8 mouse cellular contexts compared by ENCODE assay signal in genomic region chr19:5843781-5844691, GRCm38 (mm10). TPM values are rescaled to one million over a fixed set of nuclear protein-coding genes. Genes with fewer than 3 reads are reported as not detected.
DNase-seq lines count a peak whose midpoint lies in the region; ATAC-seq and TF ChIP-seq lines count a peak whose summit lies in the region.

No protein-coding gene starts in this region.

- H3K27ac ChIP-seq in heart, embryonic 11.5 days (ENCODE audit: low read depth, low read length), result peak overlapping the region; percentile 97; the same call in 1 of the 2 replicates
- peak overlapping the region; percentile 98 for H3K27ac ChIP-seq in kidney, postnatal 0 days
- H3K27ac ChIP-seq in midbrain, embryonic 14.5 days (replicated peaks; ENCODE audit: low read depth, low read length), result 0 out of 2 replicates have a peak overlapping the region, but pooled peaks have one; percentile 20

- peak overlapping the region; percentile 40 for H3K4me3 ChIP-seq in heart, embryonic 11.5 days (ENCODE audit: low read depth, low read length)
- peak overlapping the region; percentile 65 for H3K4me3 ChIP-seq in kidney, postnatal 0 days (replicated peaks; ENCODE audit: low read depth, low read length)
- H3K4me3 ChIP-seq in midbrain, embryonic 14.5 days (replicated peaks; ENCODE audit: low read depth, low read length), result no peak overlapping the region

- TF ChIP-seq CTCF in kidney, postnatal 0 days (IDR thresholded peaks at IDR 0.05; ENCODE audit: low read depth), result no peak

- peak overlapping the region; percentile 63 for H3K4me2 ChIP-seq in heart, embryonic 11.5 days
- H3K4me2 ChIP-seq in kidney, postnatal 0 days (ENCODE audit: low read length), result peak overlapping the region; percentile 66
- no peak overlapping the region for H3K4me2 ChIP-seq in midbrain, embryonic 14.5 days (ENCODE audit: low read length)

- no peaks in the 10 kb centered on the region for H3K36me3 ChIP-seq in heart, embryonic 11.5 days (ENCODE audit: control insufficient read depth, insufficient read depth, low read length)
- no peaks in the 10 kb centered on the region for H3K36me3 ChIP-seq in kidney, postnatal 0 days (ENCODE audit: insufficient read depth, low read length)
- H3K36me3 ChIP-seq in midbrain, embryonic 14.5 days (ENCODE audit: control insufficient read depth, insufficient read depth, low read length), result no peaks in the 10 kb centered on the region

- peak; percentile 62 for DNase-seq in gastrocnemius, adult 18-20 months (ENCODE audit: low spot score)
- DNase-seq in gastrocnemius, postnatal 4 days (ENCODE audit: low spot score in 2 of 2), result no peak
- peak; percentile 55 for DNase-seq in adrenal gland, postnatal 14 days
- no peak for DNase-seq in kidney, postnatal 0 days (ENCODE audit: low spot score)
- DNase-seq in midbrain, embryonic 14.5 days, result no peak
- DNase-seq in yolk sac, embryonic 10.5 days (ENCODE audit: low spot score), result peak; percentile 40

- peak overlapping the region; percentile 73 for H3K9ac ChIP-seq in heart, embryonic 11.5 days (ENCODE audit: low read depth, low read length)
- H3K9ac ChIP-seq in kidney, postnatal 0 days (ENCODE audit: low read depth, low read length), result peak overlapping the region; percentile 76
- no peak overlapping the region for H3K9ac ChIP-seq in midbrain, embryonic 14.5 days (replicated peaks; ENCODE audit: low read length)

- peaks cover 71% of the 10 kb centered on the region for H3K4me1 ChIP-seq in heart, embryonic 11.5 days (ENCODE audit: control insufficient read depth, insufficient read depth, low read length)
- H3K4me1 ChIP-seq in kidney, postnatal 0 days (replicated peaks; ENCODE audit: insufficient read depth, low read length), result peaks cover 48% of the 10 kb centered on the region
- H3K4me1 ChIP-seq in midbrain, embryonic 14.5 days (ENCODE audit: control insufficient read depth, insufficient read depth, low read length), result peaks cover 45% of the 10 kb centered on the region

- 76% methylated on average over 30 of the region's 30 CpGs for WGBS in heart, embryonic 11.5 days (ENCODE audit: insufficient replicate concordance)
- 53% methylated on average over 30 of the region's 30 CpGs for WGBS in kidney, postnatal 0 days
- WGBS in midbrain, embryonic 14.5 days, result 86% methylated on average over 30 of the region's 30 CpGs

- H3K27me3 ChIP-seq in heart, embryonic 11.5 days (ENCODE audit: control insufficient read depth, insufficient read depth, low read length), result no peaks in the 10 kb centered on the region
- H3K27me3 ChIP-seq in kidney, postnatal 0 days (ENCODE audit: insufficient read depth, low read length), result no peaks in the 10 kb centered on the region
- no peaks in the 10 kb centered on the region for H3K27me3 ChIP-seq in midbrain, embryonic 14.5 days (ENCODE audit: control insufficient read depth, insufficient read depth, low read length)

- H3K9me3 ChIP-seq in heart, embryonic 11.5 days (replicated peaks; ENCODE audit: control insufficient read depth, low read length), result no peaks in the 10 kb centered on the region
- H3K9me3 ChIP-seq in kidney, postnatal 0 days (replicated peaks; ENCODE audit: low read length), result no peaks in the 10 kb centered on the region
- no peaks in the 10 kb centered on the region for H3K9me3 ChIP-seq in midbrain, embryonic 14.5 days (ENCODE audit: control insufficient read depth, low read length)

- no peak for ATAC-seq in heart, embryonic 11.5 days (replicated peaks; ENCODE audit: insufficient number of reproducible peaks, low FRiP score, low TSS enrichment)
- ATAC-seq in kidney, postnatal 0 days (replicated peaks; ENCODE audit: low FRiP score, low read depth), result no peak
- ATAC-seq in midbrain, embryonic 14.5 days (ENCODE audit: low FRiP score, low TSS enrichment), result no peak
- ATAC-seq in activated CD4-positive, CD25-positive, alpha-beta regulatory T cell, adult 4 months, result no peak

RNA-seq across cellular contexts. Expression of gene Frmd8, which starts 31.0 kb away (rescaled TPM):
- total RNA-seq in gastrocnemius, adult 18-20 months (2021), result 1 to 10 TPM; 2.9 to 3.2 TPM
- total RNA-seq in gastrocnemius, postnatal 4 days (2021), result 10 to 100 TPM; 16.2 to 16.7 TPM
- 26.0 and 34.5 TPM in 2 replicates for total RNA-seq in adrenal gland, postnatal 14 days (2021)
- 15.4 and 19.3 TPM in 2 replicates for polyA plus RNA-seq in heart, embryonic 11.5 days (2014; fragmentation: Nextera tagmentation; extraction: Ambion mirVana)
- 31.6 and 35.9 TPM in 2 replicates for polyA plus RNA-seq in kidney, postnatal 0 days (2015; fragmentation: Nextera tagmentation; extraction: Ambion mirVana)
- polyA plus RNA-seq in midbrain, embryonic 14.5 days (2014; fragmentation: Nextera tagmentation; extraction: Ambion mirVana), result 8.3 and 12.2 TPM in 2 replicates
- 10 to 100 TPM; 70.6 to 78.6 TPM for polyA plus RNA-seq in activated CD4-positive, CD25-positive, alpha-beta regulatory T cell, adult 4 months (2017; shearing (Covaris generic))

RNA-seq across cellular contexts. Expression of gene Slc25a45, which starts 33.6 kb away (rescaled TPM):
- total RNA-seq in gastrocnemius, adult 18-20 months (2021), result under 1 TPM; 0.59 to 0.90 TPM
- 1 to 10 TPM; 3.7 to 3.8 TPM for total RNA-seq in gastrocnemius, postnatal 4 days (2021)
- total RNA-seq in adrenal gland, postnatal 14 days (2021), result 14.7 and 16.5 TPM in 2 replicates
- polyA plus RNA-seq in heart, embryonic 11.5 days (2014; fragmentation: Nextera tagmentation; extraction: Ambion mirVana), result 2.1 and 2.3 TPM in 2 replicates
- 19.9 and 24.5 TPM in 2 replicates for polyA plus RNA-seq in kidney, postnatal 0 days (2015; fragmentation: Nextera tagmentation; extraction: Ambion mirVana)
- polyA plus RNA-seq in midbrain, embryonic 14.5 days (2014; fragmentation: Nextera tagmentation; extraction: Ambion mirVana), result 0.73 and 1.2 TPM in 2 replicates
- 10 to 100 TPM; 43.3 to 60.2 TPM for polyA plus RNA-seq in activated CD4-positive, CD25-positive, alpha-beta regulatory T cell, adult 4 months (2017; shearing (Covaris generic))

RNA-seq across cellular contexts. Expression of gene Tigd3, which starts 49.9 kb away (rescaled TPM):
- total RNA-seq in gastrocnemius, adult 18-20 months (2021), result under 1 TPM; 0.21 TPM
- total RNA-seq in gastrocnemius, postnatal 4 days (2021), result 1 to 10 TPM; 1.5 to 2.6 TPM
- total RNA-seq in adrenal gland, postnatal 14 days (2021), result 1.4 and 1.7 TPM in 2 replicates
- polyA plus RNA-seq in heart, embryonic 11.5 days (2014; fragmentation: Nextera tagmentation; extraction: Ambion mirVana), result 1.5 and 2.6 TPM in 2 replicates
- polyA plus RNA-seq in kidney, postnatal 0 days (2015; fragmentation: Nextera tagmentation; extraction: Ambion mirVana), result 2.9 and 3.6 TPM in 2 replicates
- 9.9 and 10.8 TPM in 2 replicates for polyA plus RNA-seq in midbrain, embryonic 14.5 days (2014; fragmentation: Nextera tagmentation; extraction: Ambion mirVana)
- under 1 TPM; 0.29 to 0.58 TPM for polyA plus RNA-seq in activated CD4-positive, CD25-positive, alpha-beta regulatory T cell, adult 4 months (2017; shearing (Covaris generic))

Comparison
In these comparisons a context has a peak if more than half of its experiments do, and no peak if none do; other contexts are left out.
1. DNase-seq: peak in gastrocnemius, adult 18-20 months (single experiment), adrenal gland, postnatal 14 days (single experiment) and yolk sac, embryonic 10.5 days (single experiment); none in gastrocnemius, postnatal 4 days (0 of 2), kidney, postnatal 0 days (single experiment) and midbrain, embryonic 14.5 days (single experiment).
2. H3K27ac ChIP-seq: peak in every context shown above with its lines; median percentile 98 in kidney, postnatal 0 days; 97 in heart, embryonic 11.5 days; 20 in midbrain, embryonic 14.5 days.